Mouse (Mus musculus): ENCODE data around the gene Brd4. TPM values are rescaled to one million over a fixed set of nuclear protein-coding genes. Genes with fewer than 3 reads are reported as not detected.

The Brd4 gene
- polyA plus RNA-seq, 2 experiments, result 15.0 to 26.4 TPM

DNA sequence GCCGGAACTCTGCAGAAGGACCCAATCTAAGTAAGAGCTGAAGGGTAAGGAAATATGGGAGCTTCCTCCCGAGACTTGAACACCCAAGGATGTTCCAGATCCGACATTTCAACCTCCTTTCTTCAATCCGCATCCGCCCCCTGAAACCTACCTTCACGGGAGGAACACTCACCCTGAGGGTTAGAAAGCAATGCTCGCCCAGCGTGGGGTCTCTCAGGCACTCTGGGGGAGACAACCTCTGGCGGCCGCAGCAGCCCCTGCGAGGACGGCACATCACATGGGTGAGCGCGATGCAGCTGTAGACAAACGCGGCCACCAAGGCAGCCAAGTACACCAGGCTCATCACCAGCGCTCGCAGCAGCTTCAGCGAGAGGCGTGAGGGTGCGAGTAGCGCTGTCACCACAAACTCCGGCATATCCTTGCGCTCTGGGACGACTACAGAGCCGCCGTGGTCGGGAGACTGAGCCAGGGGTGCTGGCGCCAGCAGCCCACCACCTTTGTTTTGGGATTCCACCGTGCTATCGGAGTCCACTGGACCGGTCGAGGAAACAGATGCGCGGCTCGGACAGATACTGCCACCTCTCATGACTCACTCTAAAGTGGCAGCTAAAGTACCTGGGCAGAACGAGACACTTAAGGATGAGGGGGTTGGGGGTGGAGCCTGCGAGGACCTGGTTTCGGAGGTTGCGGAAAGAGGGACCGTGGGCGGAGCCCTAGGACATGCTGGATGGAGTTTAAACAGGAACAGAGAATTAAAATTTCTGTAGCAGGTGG is 95.5 kb downstream of the Brd4 start, which contains the start of gene Ephx3:
Ephx3 (minus strand) TSS at position 687 of the 774 bp plus-strand sequence.
- Histone ChIP-seq H3K4me2 (ENCODE audit: low read depth) (peak within 1 kb of the TSS; percentile 48), H3K9ac (replicated peaks) (no peak within 1 kb of the TSS; the same call in 1 of the 2 replicates), H3K4me3 (ENCODE audit: insufficient read depth in 1 of 2, low read depth in 2 of 2, low read length in 2 of 2) (peak within 1 kb of the TSS in 1 of 2 experiments; percentile 33; a peak in 2 of 4 replicates), H3K9me3 (ENCODE audit: control insufficient read depth, low read length) (no peaks in the 10 kb centered on the region), H3K4me1 (replicated peaks; ENCODE audit: control insufficient read depth in 2 of 2, insufficient read depth in 2 of 2, low read length in 1 of 2) (peaks cover 4 to 9% of the 10 kb centered on the region in 2 experiments; a peak in 3 of 4 replicates), H3K27ac (no peak within 1 kb of the TSS), H3K27me3 (ENCODE audit: control insufficient read depth, insufficient read depth, low read length) (peaks cover 23% of the 10 kb centered on the region), H3K36me3 (replicated peaks; ENCODE audit: control insufficient read depth, insufficient read depth, low read depth) (no peaks in the 10 kb centered on the region)
- no peak for DNase-seq (ENCODE audit: low read depth in 3 of 3, low spot score in 3 of 3)
- no peak for TF ChIP-seq CTCF (IDR thresholded peaks at IDR 0.05; ENCODE audit: low read depth)
- no peak for TF ChIP-seq EP300 (IDR thresholded peaks at IDR 0.05; ENCODE audit: low read depth)
- WGBS (ENCODE audit: insufficient replicate concordance), result 7% methylated on average over 42 of the region's 42 CpGs
- ATAC-seq (ENCODE audit: insufficient read depth), result no peak

DNA sequence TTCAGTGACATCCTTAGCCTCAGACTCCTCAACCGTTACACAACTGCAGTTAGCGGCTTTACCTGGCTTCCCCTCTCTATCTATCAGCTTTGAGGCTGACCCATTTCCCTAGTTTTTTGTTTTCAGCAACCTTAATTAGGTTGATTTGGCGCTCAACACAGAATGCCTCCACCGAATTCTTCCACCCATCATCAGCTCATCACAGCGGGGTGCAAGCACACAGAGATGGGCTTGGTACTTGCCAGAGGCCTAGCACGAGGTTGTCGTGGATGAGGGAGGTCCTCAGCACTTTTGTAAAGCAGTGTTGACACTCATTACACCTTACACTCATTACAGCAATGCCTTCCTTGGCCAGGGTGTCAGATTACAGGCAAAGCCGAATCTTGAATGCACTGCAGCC is 101.5 kb downstream of the Brd4 start:
- TF ChIP-seq CTCF (IDR thresholded peaks at IDR 0.05; ENCODE audit: low read depth) (no peak), EP300 (IDR thresholded peaks at IDR 0.05; ENCODE audit: low read depth) (no peak)
- 41% methylated on average over 8 of the region's 8 CpGs for WGBS (ENCODE audit: insufficient replicate concordance)
- peaks cover 1% of the 10 kb centered on the region; the same call in 1 of the 2 replicates for H3K27me3 ChIP-seq (ENCODE audit: control insufficient read depth, insufficient read depth, low read length)
- no peaks in the 10 kb centered on the region for H3K4me1 ChIP-seq (replicated peaks; ENCODE audit: control insufficient read depth in 2 of 2, insufficient read depth in 2 of 2, low read length in 1 of 2)
- no peak overlapping the region for H3K4me3 ChIP-seq (ENCODE audit: insufficient read depth in 1 of 2, low read depth in 2 of 2, low read length in 2 of 2)
- no peak overlapping the region for H3K9ac ChIP-seq (replicated peaks)
- DNase-seq (ENCODE audit: low read depth in 3 of 3, low spot score in 3 of 3), result no peak
- no peaks in the 10 kb centered on the region for H3K36me3 ChIP-seq (replicated peaks; ENCODE audit: control insufficient read depth, insufficient read depth, low read depth)
- no peak overlapping the region for H3K4me2 ChIP-seq (ENCODE audit: low read depth)
- H3K27ac ChIP-seq, result no peak overlapping the region
- H3K9me3 ChIP-seq (ENCODE audit: control insufficient read depth, low read length), result no peaks in the 10 kb centered on the region
- ATAC-seq (ENCODE audit: insufficient read depth), result no peak

GRCm38 (mm10) chr17:32179621-32180491 is 104.7 kb downstream of the Brd4 start:
- Histone ChIP-seq H3K4me3 (ENCODE audit: insufficient read depth in 1 of 2, low read depth in 2 of 2, low read length in 2 of 2) (no peak overlapping the region), H3K9me3 (ENCODE audit: control insufficient read depth, low read length) (no peaks in the 10 kb centered on the region), H3K27me3 (ENCODE audit: control insufficient read depth, insufficient read depth, low read length) (no peaks in the 10 kb centered on the region), H3K27ac (no peak overlapping the region), H3K4me1 (replicated peaks; ENCODE audit: control insufficient read depth in 2 of 2, insufficient read depth in 2 of 2, low read length in 1 of 2) (no peaks in the 10 kb centered on the region), H3K36me3 (replicated peaks; ENCODE audit: control insufficient read depth, insufficient read depth, low read depth) (no peaks in the 10 kb centered on the region), H3K9ac (replicated peaks) (no peak overlapping the region), H3K4me2 (ENCODE audit: low read depth) (no peak overlapping the region)
- ATAC-seq (ENCODE audit: insufficient read depth), result no peak
- no peak for DNase-seq (ENCODE audit: low read depth in 3 of 3, low spot score in 3 of 3)
- TF ChIP-seq CTCF (IDR thresholded peaks at IDR 0.05; ENCODE audit: low read depth), result no peak
- no peak for TF ChIP-seq EP300 (IDR thresholded peaks at IDR 0.05; ENCODE audit: low read depth)
- 50% methylated on average over 11 of the region's 11 CpGs for WGBS (ENCODE audit: insufficient replicate concordance)

GRCm38 (mm10) chr17:32176919-32177318 is 107.6 kb downstream of the Brd4 start:
- H3K4me3 ChIP-seq (ENCODE audit: insufficient read depth in 1 of 2, low read depth in 2 of 2, low read length in 2 of 2), result no peak overlapping the region
- TF ChIP-seq CTCF (IDR thresholded peaks at IDR 0.05; ENCODE audit: low read depth), result no peak
- TF ChIP-seq EP300 (IDR thresholded peaks at IDR 0.05; ENCODE audit: low read depth), result no peak
- ATAC-seq (ENCODE audit: insufficient read depth), result no peak
- no peaks in the 10 kb centered on the region for H3K27me3 ChIP-seq (ENCODE audit: control insufficient read depth, insufficient read depth, low read length)
- DNase-seq (ENCODE audit: low read depth in 3 of 3, low spot score in 3 of 3), result no peak
- 68% methylated on average over 4 of the region's 4 CpGs for WGBS (ENCODE audit: insufficient replicate concordance)
- no peak overlapping the region for H3K4me2 ChIP-seq (ENCODE audit: low read depth)
- no peaks in the 10 kb centered on the region for H3K9me3 ChIP-seq (ENCODE audit: control insufficient read depth, low read length)
- H3K36me3 ChIP-seq (replicated peaks; ENCODE audit: control insufficient read depth, insufficient read depth, low read depth), result no peaks in the 10 kb centered on the region
- no peaks in the 10 kb centered on the region for H3K4me1 ChIP-seq (replicated peaks; ENCODE audit: control insufficient read depth in 2 of 2, insufficient read depth in 2 of 2, low read length in 1 of 2)
- no peak overlapping the region for H3K27ac ChIP-seq
- H3K9ac ChIP-seq (replicated peaks), result no peak overlapping the region

GRCm38 (mm10) chr17:32173166-32173565 is 111.4 kb downstream of the Brd4 start:
- TF ChIP-seq EP300 (IDR thresholded peaks at IDR 0.05; ENCODE audit: low read depth), result no peak
- TF ChIP-seq CTCF (IDR thresholded peaks at IDR 0.05; ENCODE audit: low read depth), result no peak
- Histone ChIP-seq H3K9ac (replicated peaks) (no peak overlapping the region), H3K4me2 (ENCODE audit: low read depth) (no peak overlapping the region), H3K27me3 (ENCODE audit: control insufficient read depth, insufficient read depth, low read length) (no peaks in the 10 kb centered on the region), H3K36me3 (replicated peaks; ENCODE audit: control insufficient read depth, insufficient read depth, low read depth) (no peaks in the 10 kb centered on the region), H3K27ac (no peak overlapping the region), H3K4me1 (replicated peaks; ENCODE audit: control insufficient read depth in 2 of 2, insufficient read depth in 2 of 2, low read length in 1 of 2) (peaks cover 11 to 14% of the 10 kb centered on the region in 2 experiments), H3K9me3 (ENCODE audit: control insufficient read depth, low read length) (no peaks in the 10 kb centered on the region), H3K4me3 (ENCODE audit: insufficient read depth in 1 of 2, low read depth in 2 of 2, low read length in 2 of 2) (no peak overlapping the region)
- ATAC-seq (ENCODE audit: insufficient read depth) (no peak), DNase-seq (ENCODE audit: low read depth in 3 of 3, low spot score in 3 of 3) (no peak)
- WGBS (ENCODE audit: insufficient replicate concordance), result 56% methylated on average over 7 of the region's 7 CpGs
